Comparison of ENCODE assay signal across 8 mouse cellular contexts in genomic region chr10:60686641-60686975, GRCm38 (mm10). TPM values are rescaled to one million over a fixed set of nuclear protein-coding genes. Genes with fewer than 3 reads are reported as not detected.
DNase-seq lines count a peak whose midpoint lies in the region; ATAC-seq and TF ChIP-seq lines count a peak whose summit lies in the region.

No protein-coding gene starts in this region.

- 2% methylated on average over 37 of the region's 37 CpGs for WGBS in thymus, adult 2 months
- 0% methylated on average over 37 of the region's 37 CpGs for WGBS in limb, embryonic 11.5 days
- under 1% methylated on average over 37 of the region's 37 CpGs for WGBS in small intestine, adult 2 months

- H3K27ac ChIP-seq in thymus, adult 2 months (ENCODE audit: control insufficient read depth, insufficient read depth, low read length), result no peak overlapping the region
- H3K27ac ChIP-seq in limb, embryonic 11.5 days (replicated peaks; ENCODE audit: low read depth, low read length), result no peak overlapping the region
- H3K27ac ChIP-seq in small intestine, adult 2 months (ENCODE audit: insufficient read depth, low read depth, low read length), result no peak overlapping the region

- no peak for TF ChIP-seq CTCF in thymus, adult 2 months (IDR thresholded peaks at IDR 0.05; ENCODE audit: borderline replicate concordance, control insufficient read depth, extremely low read depth, insufficient read depth, low read length, poor library complexity)
- TF ChIP-seq CTCF in small intestine, adult 2 months (IDR thresholded peaks at IDR 0.05; ENCODE audit: extremely low read depth, insufficient read length, insufficient replicate concordance, low read depth, low read length), result no peak

- no peaks in the 10 kb centered on the region for H3K9me3 ChIP-seq in limb, embryonic 11.5 days (ENCODE audit: control insufficient read depth, low read length)

- TF ChIP-seq POLR2A in thymus, adult 2 months (IDR thresholded peaks at IDR 0.05; ENCODE audit: control insufficient read depth, extremely low read depth, insufficient read depth, low read length, poor library complexity), result no peak
- TF ChIP-seq POLR2A in small intestine, adult 2 months (IDR thresholded peaks at IDR 0.05; ENCODE audit: low read depth, low read length), result no peak; the same call in 1 of the 2 replicates

- DNase-seq in adrenal gland, postnatal 14 days, result peak; percentile 10
- no peak for DNase-seq in adrenal gland, adult 2 months
- no peak for DNase-seq in thymus, adult 2 months
- no peak for DNase-seq in thymus, adult 18-20 months
- no peak for DNase-seq in limb, embryonic 11.5 days (ENCODE audit: low spot score)
- no peak for DNase-seq in T-cell, adult 2 months (ENCODE audit: low spot score)
- no peak for DNase-seq in layer of hippocampus, postnatal 10 days (ENCODE audit: low spot score in 2 of 2)

- H3K4me3 ChIP-seq in thymus, adult 2 months (ENCODE audit: control insufficient read depth, insufficient read depth, low read length), result peak overlapping the region; percentile 77
- peak overlapping the region; percentile 53 for H3K4me3 ChIP-seq in limb, embryonic 11.5 days (ENCODE audit: low read depth, low read length)
- H3K4me3 ChIP-seq in small intestine, adult 2 months (ENCODE audit: low read depth, low read length), result peak overlapping the region; percentile 58

- peaks cover 8% of the 10 kb centered on the region; the same call in 1 of the 2 replicates for H3K27me3 ChIP-seq in thymus, adult 2 months (ENCODE audit: control insufficient read depth, insufficient read depth, low read length)
- H3K27me3 ChIP-seq in limb, embryonic 11.5 days (ENCODE audit: control insufficient read depth, insufficient read depth, low read length), result peaks cover 54% of the 10 kb centered on the region
- peaks cover 32% of the 10 kb centered on the region for H3K27me3 ChIP-seq in small intestine, adult 2 months (ENCODE audit: control insufficient read depth, insufficient read depth, low read length)

- ATAC-seq in limb, embryonic 11.5 days (ENCODE audit: insufficient number of reproducible peaks, low FRiP score, low TSS enrichment, low read depth), result no peak

- H3K9ac ChIP-seq in limb, embryonic 11.5 days (ENCODE audit: low read length), result peak overlapping the region; percentile 53; the same call in 1 of the 2 replicates

- peaks cover 21% of the 10 kb centered on the region for H3K4me1 ChIP-seq in thymus, adult 2 months (replicated peaks; ENCODE audit: control insufficient read depth, insufficient read depth, low read length)
- peaks cover 10% of the 10 kb centered on the region for H3K4me1 ChIP-seq in limb, embryonic 11.5 days (ENCODE audit: control insufficient read depth, insufficient read depth, low read length)
- H3K4me1 ChIP-seq in small intestine, adult 2 months (ENCODE audit: control insufficient read depth, insufficient read depth, insufficient read length, low read length), result peaks cover 8% of the 10 kb centered on the region; the same call in 1 of the 2 replicates

- H3K36me3 ChIP-seq in thymus, adult 2 months (ENCODE audit: control insufficient read depth, insufficient read depth, low read length), result no peaks in the 10 kb centered on the region
- H3K36me3 ChIP-seq in limb, embryonic 11.5 days (ENCODE audit: control insufficient read depth, insufficient read depth, low read length), result no peaks in the 10 kb centered on the region
- H3K36me3 ChIP-seq in small intestine, adult 2 months (ENCODE audit: control insufficient read depth, insufficient read depth, low read length), result no peaks in the 10 kb centered on the region

- peak overlapping the region; percentile 100 for H3K4me2 ChIP-seq in limb, embryonic 11.5 days (ENCODE audit: low read depth, severe bottlenecking)

RNA-seq across cellular contexts. Expression of gene Cdh23, which starts 9.7 kb away (rescaled TPM):
- 4.0 and 4.5 TPM in 2 replicates for total RNA-seq in adrenal gland, postnatal 14 days (2021)
- 1 to 10 TPM in 1 of 2 experiments, under 1 TPM in 1; 0.90 to 1.1 TPM for total RNA-seq in adrenal gland, adult 2 months (2021)
- polyA plus RNA-seq in adrenal gland, adult 2 months (2012; rRNA removed), result 1.4 and 2.1 TPM in 2 replicates
- polyA plus RNA-seq in thymus, adult 2 months (2012; rRNA removed), result 3.5 and 4.6 TPM in 2 replicates
- 0.16 and 0.71 TPM in 2 replicates for polyA plus RNA-seq in limb, embryonic 11.5 days (2014; fragmentation: Nextera tagmentation; extraction: Ambion mirVana)
- polyA plus RNA-seq in small intestine, adult 2 months (2012; rRNA removed), result 0.33 and 0.35 TPM in 2 replicates
- 1 to 10 TPM; 2.9 to 4.5 TPM for total RNA-seq in layer of hippocampus, postnatal 10 days (2021)
